Comparison of ENCODE assay signal across 35 mouse cellular contexts in genomic region chr15:100186234-100186633, GRCm38 (mm10). TPM values are rescaled to one million over a fixed set of nuclear protein-coding genes. Genes with fewer than 3 reads are reported as not detected.
DNase-seq lines count a peak whose midpoint lies in the region; ATAC-seq and TF ChIP-seq lines count a peak whose summit lies in the region.
"Had no signal": no experiment of that assay in that cellular context is flagged by ENCODE, and none has a peak within 500 bp of the region (broad histone marks: within the 10 kb centered on the region; RNA-seq: fewer than 3 reads in every experiment).

No protein-coding gene starts in this region.

- H3K4me3 ChIP-seq in heart, embryonic 12.5 days = no peak overlapping the region
- H3K4me3 ChIP-seq in heart, postnatal 0 days (ENCODE audit: low read depth, low read length) = no peak overlapping the region
- no peak overlapping the region for H3K4me3 ChIP-seq in heart, adult 2 months
- no peak overlapping the region for H3K4me3 ChIP-seq in stomach, postnatal 0 days (ENCODE audit: low read depth, low read length)
- H3K4me3 ChIP-seq: embryonic facial prominence, embryonic 12.5 days; forebrain, embryonic 10.5 days; forebrain, embryonic 15.5 days; hindbrain, embryonic 10.5 days; kidney, embryonic 15.5 days; layer of hippocampus, adult 2 months; left cerebral cortex, adult 2 months; limb, embryonic 13.5 days; liver, embryonic 12.5 days; midbrain, embryonic 10.5 days; midbrain, embryonic 15.5 days; neural tube, embryonic 12.5 days had no signal

- H3K27ac ChIP-seq in heart, embryonic 12.5 days (ENCODE audit: poor library complexity, severe bottlenecking) = no peak overlapping the region
- 0 out of 2 replicates have a peak overlapping the region, but pooled peaks have one; percentile 3 for H3K27ac ChIP-seq in heart, postnatal 0 days (ENCODE audit: low read depth)
- H3K27ac ChIP-seq in heart, adult 2 months = no peak overlapping the region
- H3K27ac ChIP-seq in stomach, postnatal 0 days (replicated peaks) = 0 out of 2 replicates have a peak overlapping the region, but pooled peaks have one; percentile 24
- H3K27ac ChIP-seq: embryonic facial prominence, embryonic 12.5 days; forebrain, embryonic 10.5 days; forebrain, embryonic 15.5 days; hindbrain, embryonic 10.5 days; kidney, embryonic 15.5 days; layer of hippocampus, adult 2 months; left cerebral cortex, adult 2 months; limb, embryonic 13.5 days; liver, embryonic 12.5 days; midbrain, embryonic 10.5 days; midbrain, embryonic 15.5 days; neural tube, embryonic 12.5 days had no signal

- peaks cover 94% of the 10 kb centered on the region for H3K36me3 ChIP-seq in heart, embryonic 12.5 days
- peaks cover 94% of the 10 kb centered on the region for H3K36me3 ChIP-seq in heart, postnatal 0 days (replicated peaks; ENCODE audit: control insufficient read depth, insufficient read depth, low read length)
- H3K36me3 ChIP-seq in heart, adult 2 months (ENCODE audit: control insufficient read depth, insufficient read depth, low read length) = no peaks in the 10 kb centered on the region
- H3K36me3 ChIP-seq in stomach, postnatal 0 days (ENCODE audit: control insufficient read depth, insufficient read depth, low read length) = peaks cover 11% of the 10 kb centered on the region; the same call in 1 of the 2 replicates

- intact Hi-C loops in heart, postnatal 10 days (cut with DNase I) = loop anchor here (5.0 kb wide), 1 partner anchor 164 kb away; no protein-coding TSS in a partner anchor
- intact Hi-C loops in heart, adult 2 months (cut with DNase I) = no loop called here

- no peak overlapping the region for H3K4me2 ChIP-seq in heart, embryonic 12.5 days
- H3K4me2 ChIP-seq in heart, postnatal 0 days (ENCODE audit: low read depth, low read length) = no peak overlapping the region
- no peak overlapping the region for H3K4me2 ChIP-seq in stomach, postnatal 0 days (replicated peaks; ENCODE audit: low read depth)
- H3K4me2 ChIP-seq: embryonic facial prominence, embryonic 12.5 days; forebrain, embryonic 15.5 days; kidney, embryonic 15.5 days; limb, embryonic 13.5 days; liver, embryonic 12.5 days; midbrain, embryonic 15.5 days; neural tube, embryonic 12.5 days had no signal

- ATAC-seq in heart, embryonic 12.5 days (ENCODE audit: insufficient number of reproducible peaks, low FRiP score) = 0 out of 2 replicates have a peak, but pooled peaks have one; percentile 42
- ATAC-seq in heart, postnatal 0 days (ENCODE audit: insufficient read depth, low read depth) = peak; percentile 84
- ATAC-seq in erythroblast, adult 5-6 weeks (replicated peaks; ENCODE audit: low FRiP score, poor library complexity, severe bottlenecking) = 0 out of 2 replicates have a peak, but pooled peaks have one; percentile 20
- ATAC-seq in stomach, postnatal 0 days (ENCODE audit: low FRiP score, low TSS enrichment) = peak; percentile 30; the same call in 1 of the 2 replicates
- ATAC-seq in activated CD4-positive, CD25-positive, alpha-beta regulatory T cell, adult 4 months = no peak
- ATAC-seq: forebrain, embryonic 15.5 days; hindbrain, embryonic 16.5 days; liver, embryonic 12.5 days; lung, postnatal 0 days; midbrain, embryonic 15.5 days; Patski had no signal

- H3K79me2 ChIP-seq in heart, adult 2 months (replicated peaks; ENCODE audit: control insufficient read depth, insufficient read depth, low read length) = no peaks in the 10 kb centered on the region

- H3K4me1 ChIP-seq in heart, embryonic 12.5 days (replicated peaks) = peaks cover 6% of the 10 kb centered on the region; the same call in 1 of the 2 replicates
- H3K4me1 ChIP-seq in heart, postnatal 0 days (ENCODE audit: control insufficient read depth, insufficient read depth) = 0 out of 2 replicates have a peak, but pooled peaks cover 6% of the 10 kb centered on the region
- no peaks in the 10 kb centered on the region for H3K4me1 ChIP-seq in heart, adult 2 months (ENCODE audit: control insufficient read depth, insufficient read depth, low read length)
- H3K4me1 ChIP-seq in stomach, postnatal 0 days (replicated peaks; ENCODE audit: control insufficient read depth, insufficient read depth) = no peaks in the 10 kb centered on the region
- H3K4me1 ChIP-seq: embryonic facial prominence, embryonic 12.5 days; forebrain, embryonic 10.5 days; forebrain, embryonic 15.5 days; hindbrain, embryonic 10.5 days; limb, embryonic 13.5 days; midbrain, embryonic 10.5 days; midbrain, embryonic 15.5 days; neural tube, embryonic 12.5 days had no signal

- TF ChIP-seq CTCF in heart, postnatal 0 days (IDR thresholded peaks at IDR 0.05; ENCODE audit: low read depth) = no peak
- TF ChIP-seq CTCF in heart, adult 2 months (IDR thresholded peaks at IDR 0.05) = no peak
- TF ChIP-seq CTCF in stomach, postnatal 0 days (IDR thresholded peaks at IDR 0.05; ENCODE audit: low read depth) = no peak

- no peak overlapping the region for H3K9ac ChIP-seq in heart, embryonic 12.5 days
- H3K9ac ChIP-seq in heart, postnatal 0 days (replicated peaks; ENCODE audit: low read depth, low read length) = no peak overlapping the region
- no peak overlapping the region for H3K9ac ChIP-seq in heart, adult 2 months (ENCODE audit: low read depth, low read length)
- H3K9ac ChIP-seq in stomach, postnatal 0 days (ENCODE audit: low read length) = no peak overlapping the region
- H3K9ac ChIP-seq: embryonic facial prominence, embryonic 12.5 days; forebrain, embryonic 15.5 days; kidney, embryonic 15.5 days; limb, embryonic 13.5 days; liver, embryonic 12.5 days; midbrain, embryonic 15.5 days; neural tube, embryonic 12.5 days had no signal

- 73% methylated on average over 9 of the region's 9 CpGs for WGBS in heart, embryonic 12.5 days
- 45% methylated on average over 9 of the region's 9 CpGs for WGBS in heart, postnatal 0 days
- 66% methylated on average over 9 of the region's 9 CpGs for WGBS in heart, adult 2 months
- WGBS in stomach, postnatal 0 days = 72% methylated on average over 9 of the region's 9 CpGs

- H3K27me3 ChIP-seq in heart, embryonic 12.5 days (replicated peaks) = no peaks in the 10 kb centered on the region
- H3K27me3 ChIP-seq in heart, postnatal 0 days (ENCODE audit: control insufficient read depth, insufficient read depth, low read length) = no peaks in the 10 kb centered on the region
- H3K27me3 ChIP-seq in heart, adult 2 months (ENCODE audit: control insufficient read depth, insufficient read depth, low read length) = no peaks in the 10 kb centered on the region
- H3K27me3 ChIP-seq in stomach, postnatal 0 days (ENCODE audit: control insufficient read depth, insufficient read depth, low read length) = no peaks in the 10 kb centered on the region
- H3K27me3 ChIP-seq: CH12.LX; embryonic facial prominence, embryonic 12.5 days; forebrain, embryonic 15.5 days; kidney, embryonic 15.5 days; limb, embryonic 13.5 days; liver, embryonic 12.5 days; midbrain, embryonic 15.5 days; neural tube, embryonic 12.5 days; Patski had no signal

- DNase-seq in heart, postnatal 10 days = no peak
- no peak for DNase-seq in heart, postnatal 0 days (ENCODE audit: low spot score)
- DNase-seq in heart, adult 2 months = no peak
- DNase-seq in stomach, postnatal 0 days (ENCODE audit: low spot score) = peak; percentile 61
- DNase-seq: adrenal gland, postnatal 14 days; cerebellum, adult 11-12 months; cerebellum, adult 9-11 months; embryo, embryonic 11 days; gastrocnemius, postnatal 25 days; heart, adult 11 months; kidney, adult 18-20 months; kidney, postnatal 36 days; lung, adult 18-20 months; lung, postnatal 4 days; right cerebral cortex, adult 18-20 months; spleen, adult 18-20 months had no signal

- H3K9me3 ChIP-seq in heart, embryonic 12.5 days (replicated peaks) = no peaks in the 10 kb centered on the region
- no peaks in the 10 kb centered on the region for H3K9me3 ChIP-seq in heart, postnatal 0 days (replicated peaks; ENCODE audit: control insufficient read depth, low read length)
- H3K9me3 ChIP-seq in stomach, postnatal 0 days (ENCODE audit: control insufficient read depth, low read length) = no peaks in the 10 kb centered on the region
- H3K9me3 ChIP-seq: embryonic facial prominence, embryonic 12.5 days; forebrain, embryonic 10.5 days; forebrain, embryonic 15.5 days; hindbrain, embryonic 10.5 days; kidney, embryonic 15.5 days; limb, embryonic 13.5 days; liver, embryonic 12.5 days; midbrain, embryonic 10.5 days; midbrain, embryonic 15.5 days; neural tube, embryonic 12.5 days had no signal

- no peak for TF ChIP-seq POLR2A in heart, adult 2 months (IDR thresholded peaks at IDR 0.05; ENCODE audit: insufficient read depth, low read depth, low read length)

- TF ChIP-seq EP300 in heart, postnatal 0 days (IDR thresholded peaks at IDR 0.05; ENCODE audit: low read depth) = no peak
- no peak for TF ChIP-seq EP300 in heart, adult 2 months (IDR thresholded peaks at IDR 0.05; ENCODE audit: insufficient read depth, low read depth, low read length)
- no peak for TF ChIP-seq EP300 in stomach, postnatal 0 days (optimal IDR thresholded peaks at IDR 0.05)

RNA-seq across cellular contexts. Expression of gene Atf1, which starts 41.4 kb away (rescaled TPM):
- 35.8 and 38.1 TPM in 2 replicates for polyA plus RNA-seq in heart, embryonic 12.5 days (2016; fragmentation: Nextera tagmentation; extraction: Ambion mirVana)
- 10 to 100 TPM; 45.8 to 52.5 TPM for total RNA-seq in heart, postnatal 10 days (2021)
- total RNA-seq in heart, postnatal 0 days (2014; rRNA removed; ENCODE audit: low replicate concordance) = 12.1 and 51.4 TPM in 2 replicates
- 33.1 and 33.9 TPM in 2 replicates for polyA plus RNA-seq in heart, postnatal 0 days (2015; fragmentation: Nextera tagmentation; extraction: Ambion mirVana)
- total RNA-seq in heart, adult 2 months (2021) = 10 to 100 TPM; 50.7 to 53.9 TPM
- 54.2 and 59.7 TPM in 2 replicates for polyA plus RNA-seq in heart, adult 2 months (2012; rRNA removed)
- 32.9 and 33.6 TPM in 2 replicates for total RNA-seq in erythroblast, adult 5-6 weeks (2015; ENCODE audit: low replicate concordance)
- 64.8 and 87.7 TPM in 2 replicates for total RNA-seq in erythroblast, adult 5-6 weeks (2017; ENCODE audit: low replicate concordance)
- 27.3 and 27.7 TPM in 2 replicates for polyA plus RNA-seq in stomach, postnatal 0 days (2015; fragmentation: Nextera tagmentation; extraction: Ambion mirVana)
- polyA plus RNA-seq in activated CD4-positive, CD25-positive, alpha-beta regulatory T cell, adult 4 months (2017; shearing (Covaris generic)) = 10 to 100 TPM; 29.9 to 35.7 TPM

Comparison
In these comparisons a context has a peak if more than half of its experiments do, and no peak if none do; other contexts are left out.
1. H3K27ac ChIP-seq: peak in heart, postnatal 0 days (single experiment) and stomach, postnatal 0 days (single experiment); none in heart, embryonic 12.5 days (single experiment) and heart, adult 2 months (single experiment).